Comparison of ENCODE assay signal across 17 mouse cellular contexts in genomic region chr4:36014181-36014580, GRCm38 (mm10).
A peak's percentile ranks its signal among the peaks of the same experiment; 100 is the strongest.
DNase-seq lines count a peak whose midpoint lies in the region; ATAC-seq and TF ChIP-seq lines count a peak whose summit lies in the region.
"Had no signal": no experiment of that assay in that cellular context is flagged by ENCODE, and none has a peak within 500 bp of the region (broad histone marks: within the 10 kb centered on the region; RNA-seq: fewer than 3 reads in every experiment).

No protein-coding gene starts in this region.

- no peak for TF ChIP-seq CTCF in lung, postnatal 0 days (IDR thresholded peaks at IDR 0.05)
- TF ChIP-seq CTCF in embryonic fibroblast, embryonic 13.5 days (IDR thresholded peaks at IDR 0.05; ENCODE audit: borderline replicate concordance, insufficient read depth, low read length), result no peak

- H3K9me3 ChIP-seq in lung, postnatal 0 days (ENCODE audit: low read length), result no peaks in the 10 kb centered on the region
- H3K9me3 ChIP-seq in hindbrain, embryonic 14.5 days (ENCODE audit: control insufficient read depth, low read length), result no peaks in the 10 kb centered on the region
- H3K9me3 ChIP-seq: hindbrain, embryonic 10.5 days; limb, embryonic 10.5 days; midbrain, embryonic 12.5 days had no signal

- 36% methylated on average over 4 of the region's 4 CpGs for WGBS in lung, postnatal 0 days
- 78% methylated on average over 4 of the region's 4 CpGs for WGBS in hindbrain, embryonic 14.5 days

- DNase-seq in lung, adult 18-20 months, result peak; percentile 15 to 21
- DNase-seq in lung, postnatal 0 days (ENCODE audit: low spot score), result no peak
- DNase-seq in adrenal gland, postnatal 10 days, result peak; percentile 41
- no peak for DNase-seq in hindbrain, embryonic 14.5 days (ENCODE audit: low spot score)
- DNase-seq in left cerebral cortex, postnatal 14 days (ENCODE audit: low spot score in 2 of 2), result no peak
- DNase-seq in urinary bladder, adult 18-20 months (ENCODE audit: low spot score in 2 of 2), result no peak
- DNase-seq: cerebellum, adult 2 months; forebrain, postnatal 0 days; gastrocnemius, postnatal 14 days; lung, postnatal 14 days; thymus, postnatal 36 days had no signal

- H3K4me1 ChIP-seq in lung, postnatal 0 days (ENCODE audit: insufficient read depth, low read depth, low read length), result no peaks in the 10 kb centered on the region
- peaks cover 10% of the 10 kb centered on the region for H3K4me1 ChIP-seq in embryonic fibroblast, embryonic 13.5 days (ENCODE audit: control insufficient read depth, insufficient read depth, low read length)
- no peaks in the 10 kb centered on the region for H3K4me1 ChIP-seq in hindbrain, embryonic 14.5 days (replicated peaks; ENCODE audit: control insufficient read depth, insufficient read depth, low read length)
- H3K4me1 ChIP-seq: hindbrain, embryonic 10.5 days; limb, embryonic 10.5 days; midbrain, embryonic 12.5 days had no signal

- no peak overlapping the region for H3K27ac ChIP-seq in lung, postnatal 0 days (ENCODE audit: low read length)
- peak overlapping the region; percentile 2; the same call in 1 of the 2 replicates for H3K27ac ChIP-seq in embryonic fibroblast, embryonic 13.5 days (ENCODE audit: insufficient read depth, low read length)
- H3K27ac ChIP-seq in hindbrain, embryonic 14.5 days, result no peak overlapping the region
- H3K27ac ChIP-seq: hindbrain, embryonic 10.5 days; limb, embryonic 10.5 days; midbrain, embryonic 12.5 days had no signal

- no peak overlapping the region for H3K4me3 ChIP-seq in lung, postnatal 0 days (ENCODE audit: low read depth, low read length)
- H3K4me3 ChIP-seq in embryonic fibroblast, embryonic 13.5 days (ENCODE audit: insufficient read depth, low read length), result no peak overlapping the region
- no peak overlapping the region for H3K4me3 ChIP-seq in hindbrain, embryonic 14.5 days (replicated peaks; ENCODE audit: low read length)
- H3K4me3 ChIP-seq: hindbrain, embryonic 10.5 days; limb, embryonic 10.5 days; midbrain, embryonic 12.5 days had no signal

- intact Hi-C loops in left cerebral cortex, postnatal 14 days (cut with DNase I), result no loop called here

- no peak for ATAC-seq in lung, postnatal 0 days
- ATAC-seq in megakaryocyte progenitor cell, adult 5-6 weeks (replicated peaks; ENCODE audit: poor library complexity), result peak; percentile 44; the same call in 1 of the 2 replicates
- ATAC-seq in hindbrain, embryonic 14.5 days (ENCODE audit: low FRiP score), result no peak
- ATAC-seq: forebrain, postnatal 0 days had no signal

- no peak for TF ChIP-seq EP300 in lung, postnatal 0 days (IDR thresholded peaks at IDR 0.05)

- H3K9ac ChIP-seq in lung, postnatal 0 days (replicated peaks; ENCODE audit: low read depth), result no peak overlapping the region
- H3K9ac ChIP-seq in hindbrain, embryonic 14.5 days, result no peak overlapping the region
- H3K9ac ChIP-seq: forebrain, postnatal 0 days; midbrain, embryonic 12.5 days had no signal

- no peak overlapping the region for H3K4me2 ChIP-seq in lung, postnatal 0 days (replicated peaks; ENCODE audit: low read depth, low read length)
- no peak overlapping the region for H3K4me2 ChIP-seq in hindbrain, embryonic 14.5 days (replicated peaks)
- H3K4me2 ChIP-seq: heart, embryonic 11.5 days; midbrain, embryonic 12.5 days had no signal

- no peak for TF ChIP-seq POLR2A in embryonic fibroblast, embryonic 13.5 days (IDR thresholded peaks at IDR 0.05; ENCODE audit: low read depth, low read length)

- H3K27me3 ChIP-seq in lung, postnatal 0 days (replicated peaks; ENCODE audit: insufficient read depth, low read length), result no peaks in the 10 kb centered on the region
- no peaks in the 10 kb centered on the region for H3K27me3 ChIP-seq in hindbrain, embryonic 14.5 days (ENCODE audit: control insufficient read depth, insufficient read depth, low read length)
- H3K27me3 ChIP-seq: midbrain, embryonic 12.5 days had no signal

- no peaks in the 10 kb centered on the region for H3K36me3 ChIP-seq in lung, postnatal 0 days (ENCODE audit: insufficient read depth, low read length)
- no peaks in the 10 kb centered on the region for H3K36me3 ChIP-seq in hindbrain, embryonic 14.5 days (replicated peaks; ENCODE audit: control insufficient read depth, insufficient read depth)
- H3K36me3 ChIP-seq: hindbrain, embryonic 10.5 days; limb, embryonic 10.5 days; midbrain, embryonic 12.5 days had no signal

Comparison
In these comparisons a context has a peak if more than half of its experiments do, and no peak if none do; other contexts are left out.
1. DNase-seq: peak in lung, adult 18-20 months (2 of 2) and adrenal gland, postnatal 10 days (single experiment); none in lung, postnatal 0 days (single experiment), hindbrain, embryonic 14.5 days (single experiment), left cerebral cortex, postnatal 14 days (0 of 2) and urinary bladder, adult 18-20 months (0 of 2).